Mouse (Mus musculus): Measurements from ENCODE around the gene Orai3. TPM values are rescaled to one million over a fixed set of nuclear protein-coding genes. Genes with fewer than 3 reads are reported as not detected.

Orai3 gene
- total RNA-seq, 2 experiments from 2014 or later: 31.1 to 32.6 TPM

Other genes with a start within 250 kb of the Orai3 start
- 1 to 10 TPM in 1 of 2 experiments, under 1 TPM in 1; 0.38 to 1.2 TPM for gene Tmem265, start 208.4 kb upstream of the Orai3 start, total RNA-seq (2021)
- gene Phkg2, start 196.5 kb upstream of the Orai3 start, total RNA-seq (2021): 10 to 100 TPM; 86.3 to 95.5 TPM
- 1 to 10 TPM; 8.4 to 8.6 TPM for gene Ccdc189, start 181.2 kb upstream of the Orai3 start, total RNA-seq (2021)
- 10 to 100 TPM; 64.2 to 66.7 TPM for gene Rnf40, start 181.0 kb upstream of the Orai3 start, total RNA-seq (2021)
- gene Zfp629, start 154.0 kb upstream of the Orai3 start, total RNA-seq (2021): 10 to 100 TPM; 23.9 to 24.2 TPM
- gene Bcl7c, start 60.9 kb upstream of the Orai3 start, total RNA-seq (2021): 10 to 100 TPM; 23.1 to 25.8 TPM
- 1 to 10 TPM; 2.1 to 2.4 TPM for gene Ctf1, start 57.1 kb upstream of the Orai3 start, total RNA-seq (2021)
- not detected for gene Ctf2, start 37.6 kb upstream of the Orai3 start, total RNA-seq (2021)
- gene Fbxl19, start 25.3 kb upstream of the Orai3 start, total RNA-seq (2021): 10 to 100 TPM; 63.5 to 65.2 TPM
- gene Setd1a, start 6.9 kb downstream of the Orai3 start, total RNA-seq (2021): 10 to 100 TPM; 46.2 to 46.9 TPM
- gene Gm49388, start 15.8 kb downstream of the Orai3 start, total RNA-seq (2021): 1 to 10 TPM; 2.4 to 2.9 TPM
- gene Hsd3b7, start 30.8 kb downstream of the Orai3 start, total RNA-seq (2021): 1 to 10 TPM; 8.3 to 8.6 TPM
- gene Stx4a, start 54.5 kb downstream of the Orai3 start, total RNA-seq (2021): 10 to 100 TPM; 64.3 to 64.7 TPM
- 100 to 1,000 TPM; 342 to 346 TPM for gene Stx1b, start 54.7 kb downstream of the Orai3 start, total RNA-seq (2021)
- gene Zfp646, start 106.4 kb downstream of the Orai3 start, total RNA-seq (2021): 10 to 100 TPM; 33.2 to 36.3 TPM
- 10 to 100 TPM; 24.5 to 25.5 TPM for gene Zfp668, start 107.0 kb downstream of the Orai3 start, total RNA-seq (2021)
- gene Prss53, start 121.2 kb downstream of the Orai3 start, total RNA-seq (2021): 1 to 10 TPM; 3.7 to 4.0 TPM
- gene Gm21974, start 125.6 kb downstream of the Orai3 start, total RNA-seq (2021): not detected
- gene Vkorc1, start 125.8 kb downstream of the Orai3 start, total RNA-seq (2021): 10 to 100 TPM; 24.0 to 25.0 TPM
- 10 to 100 TPM; 35.7 to 41.6 TPM for gene Bckdk, start 134.3 kb downstream of the Orai3 start, total RNA-seq (2021)
- 10 to 100 TPM; 33.8 to 36.2 TPM for gene Kat8, start 142.7 kb downstream of the Orai3 start, total RNA-seq (2021)
- gene Prss8, start 160.3 kb downstream of the Orai3 start, total RNA-seq (2021): under 1 TPM; 0.68 to 0.80 TPM
- 10 to 100 TPM; 11.0 to 11.6 TPM for gene Prss36, start 176.9 kb downstream of the Orai3 start, total RNA-seq (2021)
- 100 to 1,000 TPM; 301 to 325 TPM for gene Fus, start 197.6 kb downstream of the Orai3 start, total RNA-seq (2021)
- gene Pycard, start 224.1 kb downstream of the Orai3 start, total RNA-seq (2021): 1 to 10 TPM; 1.9 to 2.4 TPM
- gene Trim72, start 234.1 kb downstream of the Orai3 start, total RNA-seq (2021): under 1 TPM; 0.42 to 0.56 TPM